Mouse (Mus musculus) C2C12 (cell line): ENCODE results near the gene Dysf. TPM values are rescaled to one million over a fixed set of nuclear protein-coding genes. Genes with fewer than 3 reads are reported as not detected.

Experiments
- H3K27me3 ChIP-seq: one replicate; pipeline ENCODE4 v1.6.1; 2011; ENCODE audit not compliant: control insufficient read depth, insufficient read depth, insufficient read length
- H3K36me3 ChIP-seq: one replicate; pipeline ENCODE4 v1.6.1; 2011; ENCODE audit not compliant: control insufficient read depth, insufficient read depth
- H3K4me3 ChIP-seq: one replicate; pipeline ENCODE4 v1.5.1; 2011; ENCODE audit warnings: mild to moderate bottlenecking, control low read depth; ENCODE audit not compliant: poor library complexity, insufficient read depth, severe bottlenecking
- H3K79me2 ChIP-seq: one replicate; pipeline ENCODE4 v1.6.1; 2011; ENCODE audit not compliant: control insufficient read depth, insufficient read depth
- H3K79me3 ChIP-seq: one replicate; pipeline ENCODE4 v1.6.1; 2011; ENCODE audit warnings: low read depth, control low read depth
- H3ac ChIP-seq: one replicate; pipeline ENCODE3; 2011; ENCODE audit warnings: low read depth; ENCODE audit not compliant: control insufficient read depth, insufficient read length
- CEBPB ChIP-seq: IDR thresholded peaks from one replicate; pipeline ENCODE4 v1.6.1; 2011; ENCODE audit warnings: low read depth, mild to moderate bottlenecking, control low read depth, moderate library complexity
- CTCF ChIP-seq: IDR thresholded peaks from one replicate; pipeline ENCODE4 v1.5.1; 2011; ENCODE audit not compliant: control insufficient read depth, insufficient read depth, insufficient read length
- FOSL1 ChIP-seq: IDR thresholded peaks from one replicate; pipeline ENCODE4 v1.8.0; 2011; ENCODE audit warnings: mild to moderate bottlenecking, low read length; ENCODE audit not compliant: poor library complexity, insufficient read depth, severe bottlenecking
- MAX ChIP-seq: IDR thresholded peaks from one replicate; pipeline ENCODE4 v1.6.1; 2011; ENCODE audit warnings: mild to moderate bottlenecking, control low read depth
- MYOD1 ChIP-seq: IDR thresholded peaks from one replicate; pipeline ENCODE4 v1.6.1; 2011; ENCODE audit warnings: low read depth; ENCODE audit not compliant: control insufficient read depth, insufficient read length
- MYOG ChIP-seq: IDR thresholded peaks from one replicate; pipeline ENCODE4 v1.6.1; 2011; ENCODE audit not compliant: control insufficient read depth, insufficient read length; ENCODE audit errors: extremely low read depth
- USF1 ChIP-seq: IDR thresholded peaks from one replicate; pipeline ENCODE4 v1.6.1; 2011; ENCODE audit warnings: low read depth, mild to moderate bottlenecking, control low read depth, moderate library complexity
- polyA plus RNA-seq: library from polyadenylated mRNA; unstranded; fragments of >200 nt; fragmentation: generic; extraction: Trizol; gene quantifications from one replicate; pipeline ENCODE4 v1.2.1, GENCODE M21; 2012; ENCODE audit warnings: missing spikeins

Gene Dysf
- polyA plus RNA-seq, 1 experiment = 1.9 TPM

GRCm38 (mm10) chr6:84191656-84192250, 183.4 kb downstream of the Dysf start:
- Histone ChIP-seq H3K79me3 (no peaks in the 10 kb centered on the region), H3K4me3 (no peak overlapping the region), H3K79me2 (no peaks in the 10 kb centered on the region), H3K27me3 (no peaks in the 10 kb centered on the region), H3ac (no peak overlapping the region), H3K36me3 (no peaks in the 10 kb centered on the region)
- TF ChIP-seq MYOD1 = no peak

- Histone ChIP-seq H3K79me3 (no peaks in the 10 kb centered on the region), H3K4me3 (no peak overlapping the region), H3K79me2 (no peaks in the 10 kb centered on the region), H3K36me3 (no peaks in the 10 kb centered on the region), H3K27me3 (no peaks in the 10 kb centered on the region), H3ac (no peak overlapping the region)
- no peak for TF ChIP-seq FOSL1
- no peak for TF ChIP-seq MAX
- no peak for TF ChIP-seq USF1
- TF ChIP-seq CTCF = no peak
- no peak for TF ChIP-seq CEBPB
- TF ChIP-seq MYOD1 = no peak
- no peak for TF ChIP-seq MYOG
Observed at GRCm38 (mm10) chr6:84196511-84196910, 188.1 kb downstream of the Dysf start.

GRCm38 (mm10) chr6:84197811-84198213, 189.4 kb downstream of the Dysf start:
- H3ac ChIP-seq = no peak overlapping the region
- TF ChIP-seq USF1 (no peak), MAX (no peak), MYOG (no peak), MYOD1 (no peak), CEBPB (no peak), CTCF (no peak), FOSL1 (no peak)
- H3K4me3 ChIP-seq = no peak overlapping the region

GRCm38 (mm10) chr6:84201721-84202490, 193.5 kb downstream of the Dysf start:
- TF ChIP-seq MAX (no peak), USF1 (no peak), MYOD1 (no peak), MYOG (no peak), FOSL1 (no peak), CEBPB (no peak), CTCF (no peak)
- Histone ChIP-seq H3K27me3 (no peaks in the 10 kb centered on the region), H3K79me3 (no peaks in the 10 kb centered on the region), H3K79me2 (no peaks in the 10 kb centered on the region), H3ac (no peak overlapping the region), H3K4me3 (no peak overlapping the region), H3K36me3 (no peaks in the 10 kb centered on the region)

More at GRCm38 (mm10) chr6:84197811-84198213, 189.4 kb downstream of the Dysf start:
- Histone ChIP-seq H3K36me3 (no peaks in the 10 kb centered on the region), H3K79me2 (no peaks in the 10 kb centered on the region), H3K27me3 (no peaks in the 10 kb centered on the region), H3K79me3 (no peaks in the 10 kb centered on the region)

- no peaks in the 10 kb centered on the region for H3K36me3 ChIP-seq
- no peak overlapping the region for H3K4me3 ChIP-seq
- H3ac ChIP-seq = no peak overlapping the region
- no peaks in the 10 kb centered on the region for H3K79me3 ChIP-seq
- TF ChIP-seq MYOD1 (no peak), MAX (no peak), USF1 (no peak), CEBPB (no peak), FOSL1 (no peak), MYOG (no peak), CTCF (no peak)
- no peaks in the 10 kb centered on the region for H3K79me2 ChIP-seq
- H3K27me3 ChIP-seq = no peaks in the 10 kb centered on the region
Observed at GRCm38 (mm10) chr6:84205611-84206010, 197.2 kb downstream of the Dysf start.

GRCm38 (mm10) chr6:84208589-84208988, 200.2 kb downstream of the Dysf start:
- Histone ChIP-seq H3K27me3 (no peaks in the 10 kb centered on the region), H3ac (no peak overlapping the region), H3K4me3 (no peak overlapping the region), H3K79me2 (no peaks in the 10 kb centered on the region), H3K79me3 (no peaks in the 10 kb centered on the region), H3K36me3 (no peaks in the 10 kb centered on the region)
- TF ChIP-seq FOSL1 (no peak), MYOG (no peak)
